Mouse (Mus musculus) midbrain, postnatal 0 days (tissue): ENCODE results near the gene Kcnc2. TPM values are rescaled to one million over a fixed set of nuclear protein-coding genes. Genes with fewer than 3 reads are reported as not detected.

Source experiments
- ATAC-seq: fragments of 200-750 bp; cut with Nextera tagmentation; 2 replicates; pipeline ENCODE4 v1.8.0; 2017; ENCODE audit warnings: moderate number of reproducible peaks, mild to moderate bottlenecking, moderate TSS enrichment, moderate library complexity; ENCODE audit not compliant: low FRiP score
- DNase-seq: peaks from one replicate; pipeline ENCODE4 v3.0.0-alpha.2; 2015; ENCODE audit warnings: low spot score
- H3K27ac ChIP-seq: fragments of 300-500 bp; sonication (generic); 2 replicates; pipeline ENCODE4 v1.5.1; 2014; ENCODE audit warnings: low read depth, mild to moderate bottlenecking, low read length, mixed read lengths
- H3K27me3 ChIP-seq: fragments of 300-500 bp; sonication (generic); 2 replicates; pipeline ENCODE4 v1.6.1; 2014; ENCODE audit warnings: low read length, control low read depth, mixed read lengths; ENCODE audit not compliant: insufficient read depth
- H3K36me3 ChIP-seq: fragments of 300-500 bp; sonication (generic); 2 replicates; pipeline ENCODE4 v1.6.1; 2014; ENCODE audit warnings: low read length, control low read depth, mixed read lengths; ENCODE audit not compliant: insufficient read depth
- H3K4me1 ChIP-seq: fragments of 300-500 bp; sonication (generic); 2 replicates; pipeline ENCODE4 v1.6.1; 2014; ENCODE audit warnings: mild to moderate bottlenecking, control low read depth, antibody characterized with exemption, low read length, mixed read lengths; ENCODE audit not compliant: insufficient read depth
- H3K4me2 ChIP-seq: fragments of 300-500 bp; sonication (generic); 2 replicates; pipeline ENCODE4 v1.6.1; 2014; ENCODE audit warnings: low read depth, mild to moderate bottlenecking, low read length, mixed read lengths; ENCODE audit not compliant: poor library complexity, severe bottlenecking
- H3K4me3 ChIP-seq: fragments of 300-500 bp; sonication (generic); 2 replicates; pipeline ENCODE4 v1.5.1; 2014; ENCODE audit warnings: low read depth, mild to moderate bottlenecking, low read length, moderate library complexity
- H3K9ac ChIP-seq: fragments of 300-500 bp; sonication (generic); replicated peaks from 2 replicates; pipeline ENCODE4 v1.6.1; 2014; ENCODE audit warnings: mild to moderate bottlenecking, low read length, moderate library complexity, mixed read lengths; ENCODE audit not compliant: poor library complexity, severe bottlenecking
- H3K9me3 ChIP-seq: fragments of 300-500 bp; sonication (generic); 2 replicates; pipeline ENCODE4 v1.6.1; 2016; ENCODE audit warnings: low read length, control low read depth
- CTCF ChIP-seq: IDR thresholded peaks from 2 replicates; pipeline ENCODE4 v1.5.1; 2016; ENCODE audit warnings: antibody characterized with exemption, mild to moderate bottlenecking
- WGBS: fragments of 180-500 bp; shearing (Covaris S2); extraction: QIAGEN DNeasy Blood & Tissue Kit; methylation state at CpG from one replicate; pipeline ENCODE4 v1.1.7; 2014; 5-methylcytosine and 5-hydroxymethylcytosine counted together
- polyA plus RNA-seq: library from polyadenylated mRNA; unstranded; fragments of >200 nt; fragmentation: Nextera tagmentation; extraction: Ambion mirVana; gene quantifications from 2 replicates; pipeline ENCODE4 v1.2.1, GENCODE M21; 2015
- total RNA-seq: library from RNA; depleted of rRNA; stranded (reverse); fragments of >200 nt; gene quantifications from 2 replicates; pipeline ENCODE4 v1.2.3, GENCODE M21; 2014; rRNA removed

Gene Kcnc2
- total and polyA plus RNA-seq, 2 experiments from 2014 or later = 7.0 to 20.6 TPM

DNA sequence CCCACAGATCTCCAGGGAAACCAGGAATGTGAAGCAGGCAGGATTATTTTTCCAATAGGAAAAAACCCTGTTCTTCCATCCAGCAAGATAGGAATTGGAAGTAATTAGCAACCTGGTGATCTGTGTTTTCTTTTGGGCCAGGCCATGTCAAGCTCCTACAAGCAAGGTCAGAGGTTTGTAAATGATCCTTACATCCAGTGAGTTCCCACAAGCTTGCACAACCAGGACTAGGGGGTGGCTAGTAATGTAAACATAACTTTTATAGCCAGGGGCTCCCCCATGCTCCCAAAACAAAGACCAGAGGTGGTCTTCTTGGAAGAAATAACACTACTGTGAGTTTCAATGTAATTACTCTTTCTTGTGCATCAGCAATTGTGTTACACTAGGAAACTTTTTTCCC, 214.9 kb downstream of the Kcnc2 start:
- Histone ChIP-seq H3K9me3 (no peaks in the 10 kb centered on the region), H3K4me1 (no peaks in the 10 kb centered on the region), H3K36me3 (no peaks in the 10 kb centered on the region), H3K9ac (no peak overlapping the region), H3K27me3 (no peaks in the 10 kb centered on the region), H3K27ac (no peak overlapping the region), H3K4me3 (no peak overlapping the region), H3K4me2 (no peak overlapping the region)
- TF ChIP-seq CTCF = no peak
- DNase-seq (no peak), ATAC-seq (no peak)

DNA sequence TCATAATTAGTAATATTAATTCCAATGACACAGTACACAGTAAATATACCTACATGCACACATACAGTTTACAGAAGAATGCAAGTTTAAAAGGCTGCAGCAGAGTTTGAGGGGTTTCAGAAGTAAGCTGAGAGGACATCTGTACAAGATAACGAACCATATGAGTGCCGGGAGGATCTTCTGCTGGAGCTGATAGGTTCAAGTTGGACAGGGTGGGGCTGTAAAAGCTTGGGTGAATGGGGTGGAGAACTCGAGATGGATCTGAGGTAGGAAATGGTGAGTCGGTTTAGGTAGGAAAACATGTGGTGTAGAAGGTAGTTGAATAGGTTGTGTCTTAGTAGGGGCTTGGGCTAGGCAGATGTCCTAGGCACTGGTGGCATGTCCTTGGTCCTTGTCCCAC, 217.8 kb downstream of the Kcnc2 start:
- 88% methylated on average over 4 of the region's 4 CpGs for WGBS
- H3K9ac ChIP-seq = no peak overlapping the region

More for the DNA sequence above, 217.8 kb downstream of the Kcnc2 start:
- no peaks in the 10 kb centered on the region for H3K27me3 ChIP-seq
- no peaks in the 10 kb centered on the region for H3K9me3 ChIP-seq
- ATAC-seq = no peak
- no peak overlapping the region for H3K4me3 ChIP-seq
- no peak for DNase-seq
- H3K4me2 ChIP-seq = no peak overlapping the region
- H3K27ac ChIP-seq = no peak overlapping the region
- no peaks in the 10 kb centered on the region for H3K36me3 ChIP-seq
- TF ChIP-seq CTCF = no peak
- no peaks in the 10 kb centered on the region for H3K4me1 ChIP-seq

Other genes with a start within 250 kb of the Kcnc2 start
- 0.77 TPM in 1 of 2 replicates, not detected in the other for gene Glipr1l1, start 210.9 kb upstream of the Kcnc2 start, total RNA-seq
- gene Glipr1l1, start 210.9 kb upstream of the Kcnc2 start, polyA plus RNA-seq = 0.17 TPM in 1 of 2 replicates, not detected in the other
- gene Glipr1l2, start 187.8 kb upstream of the Kcnc2 start, total RNA-seq = not detected in 2 replicates
- not detected in 2 replicates for gene Glipr1l2, start 187.8 kb upstream of the Kcnc2 start, polyA plus RNA-seq
- gene Glipr1l3, start 110.8 kb upstream of the Kcnc2 start, total RNA-seq = 0.61 and 1.6 TPM in 2 replicates
- gene Glipr1l3, start 110.8 kb upstream of the Kcnc2 start, polyA plus RNA-seq = 0.58 and 0.59 TPM in 2 replicates
- gene Caps2, start 107.5 kb upstream of the Kcnc2 start, total RNA-seq = 0.61 and 0.93 TPM in 2 replicates
- 0.43 and 0.52 TPM in 2 replicates for gene Caps2, start 107.5 kb upstream of the Kcnc2 start, polyA plus RNA-seq